Mouse (Mus musculus) brain, embryonic 14.5 days (tissue): ENCODE data around the gene Adh4.

Experiments
- CTCF ChIP-seq: fragments of 200-500 bp; IDR thresholded peaks from 2 replicates; pipeline ENCODE4 v1.5.1; 2012; ENCODE audit warnings: inconsistent platforms, mild to moderate bottlenecking, moderate library complexity, borderline replicate concordance; ENCODE audit not compliant: insufficient read depth, insufficient read length; ENCODE audit errors: extremely low read depth
- POLR2A ChIP-seq: fragments of 200-500 bp; IDR thresholded peaks from 2 replicates; pipeline ENCODE4 v1.6.1; 2012; ENCODE audit warnings: mild to moderate bottlenecking, inconsistent platforms, borderline replicate concordance; ENCODE audit not compliant: poor library complexity, insufficient read depth, insufficient read length, severe bottlenecking; ENCODE audit errors: extremely low read depth

DNA sequence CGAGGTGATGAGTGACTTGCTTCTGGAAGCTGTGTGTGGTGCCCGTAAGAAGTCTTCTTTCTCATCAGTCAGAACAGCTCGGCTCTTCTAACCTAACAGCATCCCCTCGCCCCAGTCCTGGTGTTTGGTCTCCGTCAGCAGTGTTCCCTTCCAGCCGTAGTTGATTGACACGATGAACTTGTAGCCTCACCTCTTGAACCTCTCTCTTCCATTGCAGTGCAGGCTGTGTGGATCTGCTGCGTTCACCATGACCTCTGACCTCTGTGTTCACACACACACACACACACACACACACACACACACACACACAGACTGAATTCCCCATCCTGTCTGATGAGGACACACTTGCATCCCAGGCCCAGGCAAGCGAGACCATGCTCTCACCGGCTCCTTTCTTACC lies 36.9 kb downstream of the Adh4 start:
- TF ChIP-seq POLR2A (no peak), CTCF (no peak)
